Mouse (Mus musculus) E14TG2a.4 (cell line): ENCODE data around the gene Wdr83os.

Source experiments
- CTCF ChIP-seq: conservative IDR thresholded peaks from 2 replicates; pipeline ENCODE4 v1.5.1; 2014; ENCODE audit warnings: low read length
- NANOG ChIP-seq: IDR thresholded peaks from 2 replicates; pipeline ENCODE4 v1.6.1; 2014; ENCODE audit warnings: borderline replicate concordance, low read length, mixed read lengths

- TF ChIP-seq CTCF (no peak), NANOG (no peak)
Observed at GRCm38 (mm10) chr8:85072364-85072929, 8.1 kb upstream of the Wdr83os start.
